Mouse (Mus musculus) liver, embryonic 15.5 days (tissue): ENCODE results near the gene AL607142.1. TPM values are rescaled to one million over a fixed set of nuclear protein-coding genes. Genes with fewer than 3 reads are reported as not detected.

Experiments used
- ATAC-seq: fragments of 200-750 bp; cut with Nextera tagmentation; 2 replicates; pipeline ENCODE4 v1.8.0; 2017; ENCODE audit warnings: moderate number of reproducible peaks, mild to moderate bottlenecking, moderate library complexity; ENCODE audit not compliant: insufficient read depth
- H3K27ac ChIP-seq: fragments of 300-500 bp; sonication (generic); replicated peaks from 2 replicates; pipeline ENCODE4 v1.5.1; 2015; ENCODE audit warnings: mild to moderate bottlenecking, inconsistent platforms
- H3K27me3 ChIP-seq: fragments of 300-500 bp; sonication (generic); 2 replicates; pipeline ENCODE4 v1.6.1; 2015; ENCODE audit warnings: mild to moderate bottlenecking, inconsistent platforms
- H3K36me3 ChIP-seq: fragments of 300-500 bp; sonication (generic); replicated peaks from 2 replicates; pipeline ENCODE4 v1.6.1; 2015; ENCODE audit warnings: moderate library complexity, mild to moderate bottlenecking, inconsistent platforms
- H3K4me1 ChIP-seq: fragments of 300-500 bp; sonication (generic); replicated peaks from 2 replicates; pipeline ENCODE4 v1.6.1; 2015; ENCODE audit warnings: inconsistent platforms
- H3K4me2 ChIP-seq: fragments of 300-500 bp; sonication (generic); 2 replicates; pipeline ENCODE4 v1.6.1; 2015; ENCODE audit warnings: moderate library complexity, mild to moderate bottlenecking, inconsistent platforms
- H3K4me3 ChIP-seq: fragments of 300-500 bp; sonication (generic); replicated peaks from 2 replicates; pipeline ENCODE4 v1.5.1; 2015; ENCODE audit warnings: mild to moderate bottlenecking, inconsistent platforms
- H3K9ac ChIP-seq: fragments of 300-500 bp; sonication (generic); 2 replicates; pipeline ENCODE4 v1.6.1; 2015; ENCODE audit warnings: moderate library complexity, mild to moderate bottlenecking, inconsistent platforms
- H3K9me3 ChIP-seq: fragments of 300-500 bp; sonication (generic); replicated peaks from 2 replicates; pipeline ENCODE4 v1.6.1; 2016; ENCODE audit warnings: inconsistent platforms
- WGBS: fragments of 180-500 bp; shearing (Covaris S2); methylation state at CpG from one replicate; pipeline ENCODE4 v1.1.7; 2015; ENCODE audit warnings: mixed read lengths; ENCODE audit not compliant: insufficient replicate concordance; 5-methylcytosine and 5-hydroxymethylcytosine counted together
- polyA plus RNA-seq: library from polyadenylated mRNA; unstranded; fragments of >200 nt; fragmentation: Nextera tagmentation; extraction: Ambion mirVana; gene quantifications from 2 replicates; pipeline ENCODE4 v1.2.1, GENCODE M21; 2015

Gene AL607142.1
- polyA plus RNA-seq, 1 experiment from 2014 or later = not detected

DNA sequence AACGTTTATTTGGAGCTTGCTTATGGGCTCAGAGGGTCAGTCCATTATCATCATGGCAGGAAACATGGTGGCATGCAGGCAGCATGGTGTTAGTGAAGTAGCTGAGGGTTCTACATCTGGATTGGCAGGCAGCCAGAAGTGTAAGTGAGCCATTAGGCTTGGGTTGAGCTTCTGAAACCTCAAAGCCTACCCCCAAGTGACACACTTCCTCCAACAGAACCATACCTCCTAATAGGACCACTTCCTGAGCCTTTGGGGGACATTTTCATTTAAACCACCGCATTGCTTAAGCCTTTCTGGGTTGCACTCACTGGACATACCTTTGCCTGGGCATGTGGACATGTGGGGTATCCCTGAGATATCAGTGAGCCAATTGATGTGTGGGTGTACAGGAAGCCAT, 23.3 kb upstream of the AL607142.1 start:
- no peak overlapping the region for H3K4me3 ChIP-seq
- 35% methylated on average over 2 of the region's 2 CpGs for WGBS
- no peaks in the 10 kb centered on the region for H3K9me3 ChIP-seq
- ATAC-seq = no peak
- no peaks in the 10 kb centered on the region for H3K4me1 ChIP-seq
- no peak overlapping the region for H3K4me2 ChIP-seq
- H3K27ac ChIP-seq = no peak overlapping the region
- no peak overlapping the region for H3K9ac ChIP-seq
- no peaks in the 10 kb centered on the region for H3K27me3 ChIP-seq
- no peaks in the 10 kb centered on the region for H3K36me3 ChIP-seq

DNA sequence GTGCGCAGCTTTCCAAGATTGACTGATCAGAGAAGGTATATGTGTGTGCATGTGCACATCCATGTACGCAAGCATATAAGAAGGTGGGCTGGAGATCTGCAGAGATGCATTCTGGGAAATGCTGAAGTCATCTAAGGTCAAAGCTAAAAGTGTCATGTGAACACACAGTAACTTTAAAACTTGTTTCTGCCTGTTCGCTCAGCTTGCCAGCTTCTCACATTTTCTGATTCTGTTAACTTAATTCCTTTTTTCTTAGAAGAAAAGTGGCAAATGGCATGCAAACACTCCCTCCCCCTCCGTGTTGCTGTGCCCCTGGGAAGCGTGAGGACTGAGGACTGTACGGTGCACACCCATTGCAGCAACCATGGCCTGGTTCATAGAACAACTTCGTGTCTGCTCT, 22.3 kb upstream of the AL607142.1 start:
- Histone ChIP-seq H3K4me2 (no peak overlapping the region), H3K27me3 (no peaks in the 10 kb centered on the region), H3K27ac (no peak overlapping the region), H3K9me3 (no peaks in the 10 kb centered on the region), H3K36me3 (no peaks in the 10 kb centered on the region), H3K4me3 (no peak overlapping the region), H3K9ac (no peak overlapping the region), H3K4me1 (no peaks in the 10 kb centered on the region)
- ATAC-seq = no peak
- WGBS = 60% methylated on average over 7 of the region's 7 CpGs

DNA sequence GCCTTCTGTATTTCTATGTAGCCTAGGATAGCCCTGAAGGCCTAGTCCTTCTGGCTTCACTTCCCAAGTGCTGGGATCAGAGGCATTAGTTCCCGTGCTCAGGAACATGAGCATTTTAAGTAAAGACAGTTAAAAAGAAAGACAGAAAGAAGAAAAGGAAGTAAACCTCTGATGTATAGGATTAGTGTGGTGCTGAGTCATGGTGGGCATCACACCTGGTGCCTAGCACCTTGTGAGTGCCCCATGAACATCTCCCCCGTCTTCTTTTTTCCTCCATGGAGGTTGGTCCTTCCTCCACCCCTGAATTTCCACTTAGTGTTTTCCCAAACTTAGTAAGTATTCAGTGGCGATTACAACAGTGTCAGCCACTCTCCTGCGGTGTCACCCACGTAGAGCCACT, 20.2 kb upstream of the AL607142.1 start:
- Histone ChIP-seq H3K9ac (no peak overlapping the region), H3K4me1 (no peaks in the 10 kb centered on the region), H3K36me3 (no peaks in the 10 kb centered on the region), H3K4me2 (no peak overlapping the region), H3K4me3 (no peak overlapping the region), H3K9me3 (no peaks in the 10 kb centered on the region), H3K27me3 (no peaks in the 10 kb centered on the region), H3K27ac (no peak overlapping the region)
- WGBS = 64% methylated on average over 5 of the region's 5 CpGs
- ATAC-seq = no peak

- H3K9me3 ChIP-seq = no peaks in the 10 kb centered on the region
- no peak overlapping the region for H3K27ac ChIP-seq
- no peak overlapping the region for H3K4me2 ChIP-seq
- H3K4me3 ChIP-seq = no peak overlapping the region
- no peaks in the 10 kb centered on the region for H3K27me3 ChIP-seq
- H3K4me1 ChIP-seq = no peaks in the 10 kb centered on the region
- 43% methylated on average over 5 of the region's 5 CpGs for WGBS
- no peak overlapping the region for H3K9ac ChIP-seq
- no peak for ATAC-seq
- H3K36me3 ChIP-seq = no peaks in the 10 kb centered on the region
Measured at GRCm38 (mm10) chr4:120045131-120045537, 19.7 kb upstream of the AL607142.1 start.

- Histone ChIP-seq H3K9ac (no peak overlapping the region), H3K4me2 (no peak overlapping the region), H3K4me1 (no peaks in the 10 kb centered on the region), H3K4me3 (no peak overlapping the region), H3K27me3 (no peaks in the 10 kb centered on the region), H3K27ac (no peak overlapping the region), H3K36me3 (no peaks in the 10 kb centered on the region), H3K9me3 (no peaks in the 10 kb centered on the region)
- 67% methylated on average over 7 of the region's 7 CpGs for WGBS
- ATAC-seq = no peak
Measured at GRCm38 (mm10) chr4:120045871-120046270, 18.9 kb upstream of the AL607142.1 start.

DNA sequence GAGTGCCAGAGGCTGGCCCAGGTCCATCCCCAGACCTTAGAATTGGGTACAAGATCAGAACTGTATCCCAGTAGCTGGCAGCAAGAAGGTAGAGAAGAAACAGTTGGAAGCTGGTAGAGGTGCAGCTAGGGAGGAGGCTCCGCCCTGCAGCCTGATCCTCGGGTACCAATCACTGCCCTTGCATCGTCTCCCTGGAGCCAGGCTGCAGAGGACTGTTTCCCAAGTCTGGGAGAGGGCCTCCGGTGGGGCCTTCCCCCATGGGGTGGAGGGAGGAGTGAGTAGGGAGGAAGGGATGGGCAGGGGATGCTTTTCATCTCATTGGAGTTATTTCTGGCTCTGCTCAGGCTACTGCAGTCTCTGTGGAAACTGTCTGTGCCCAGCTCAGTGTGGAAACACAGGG, 17.7 kb upstream of the AL607142.1 start:
- no peaks in the 10 kb centered on the region for H3K9me3 ChIP-seq
- no peak overlapping the region for H3K9ac ChIP-seq
- no peaks in the 10 kb centered on the region for H3K36me3 ChIP-seq
- H3K4me1 ChIP-seq = no peaks in the 10 kb centered on the region
- no peaks in the 10 kb centered on the region for H3K27me3 ChIP-seq
- WGBS = 34% methylated on average over 4 of the region's 4 CpGs
- ATAC-seq = no peak
- no peak overlapping the region for H3K4me3 ChIP-seq
- H3K27ac ChIP-seq = no peak overlapping the region
- H3K4me2 ChIP-seq = no peak overlapping the region

DNA sequence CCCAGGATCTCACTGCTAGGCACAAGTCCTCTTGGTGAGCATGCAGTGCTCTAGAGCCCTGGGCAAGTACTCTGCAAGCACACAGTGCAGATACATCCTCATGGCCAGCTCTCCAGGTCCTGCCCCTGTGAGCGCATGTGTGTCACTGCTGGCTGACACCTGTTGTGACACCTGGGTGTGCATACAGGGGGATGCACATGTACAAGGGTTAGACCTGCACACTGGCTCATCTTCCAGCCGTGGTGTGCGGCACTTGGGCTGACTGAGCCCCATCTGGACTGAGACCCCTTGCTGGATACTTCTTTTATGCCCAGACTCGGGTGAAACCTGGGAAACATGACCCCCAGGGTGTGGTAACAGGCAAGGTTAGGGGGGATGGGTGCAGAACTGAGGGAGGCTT, 16.5 kb upstream of the AL607142.1 start:
- H3K4me2 ChIP-seq = no peak overlapping the region
- no peaks in the 10 kb centered on the region for H3K36me3 ChIP-seq
- WGBS = 60% methylated on average over 4 of the region's 4 CpGs

DNA sequence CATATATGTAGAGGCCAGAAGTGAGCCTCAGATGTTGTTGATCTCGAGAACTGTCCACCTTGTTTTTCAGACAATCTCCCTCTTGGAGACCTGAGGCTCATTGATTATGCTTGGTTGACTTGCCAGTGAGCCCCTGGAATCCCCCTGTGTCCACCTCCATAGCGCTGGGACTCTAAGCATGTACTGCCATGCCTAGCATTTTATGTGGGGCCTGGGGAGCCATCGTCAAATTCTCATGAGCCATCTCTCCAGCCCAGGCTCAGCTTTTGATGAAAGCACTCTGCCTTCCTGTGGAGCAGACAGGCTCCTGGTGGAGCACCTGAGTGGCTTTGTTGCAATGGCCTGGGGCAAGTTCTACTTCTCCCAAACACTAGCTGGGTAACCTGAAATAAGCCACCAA, 14.9 kb upstream of the AL607142.1 start:
- Histone ChIP-seq H3K4me1 (0 out of 2 replicates have a peak, but pooled peaks cover 4% of the 10 kb centered on the region), H3K4me2 (no peak overlapping the region), H3K27ac (no peak overlapping the region), H3K27me3 (no peaks in the 10 kb centered on the region), H3K9me3 (no peaks in the 10 kb centered on the region), H3K9ac (no peak overlapping the region), H3K4me3 (no peak overlapping the region), H3K36me3 (no peaks in the 10 kb centered on the region)
- whole genome bisulfite sequencing = 59% methylated on average over 3 of the region's 3 CpGs
- ATAC-seq = no peak

More for the DNA sequence above, 16.5 kb upstream of the AL607142.1 start:
- no peaks in the 10 kb centered on the region for H3K9me3 ChIP-seq
- H3K9ac ChIP-seq = no peak overlapping the region
- H3K27me3 ChIP-seq = no peaks in the 10 kb centered on the region
- no peak overlapping the region for H3K4me3 ChIP-seq
- H3K4me1 ChIP-seq = no peaks in the 10 kb centered on the region
- no peak for ATAC-seq
- no peak overlapping the region for H3K27ac ChIP-seq

DNA sequence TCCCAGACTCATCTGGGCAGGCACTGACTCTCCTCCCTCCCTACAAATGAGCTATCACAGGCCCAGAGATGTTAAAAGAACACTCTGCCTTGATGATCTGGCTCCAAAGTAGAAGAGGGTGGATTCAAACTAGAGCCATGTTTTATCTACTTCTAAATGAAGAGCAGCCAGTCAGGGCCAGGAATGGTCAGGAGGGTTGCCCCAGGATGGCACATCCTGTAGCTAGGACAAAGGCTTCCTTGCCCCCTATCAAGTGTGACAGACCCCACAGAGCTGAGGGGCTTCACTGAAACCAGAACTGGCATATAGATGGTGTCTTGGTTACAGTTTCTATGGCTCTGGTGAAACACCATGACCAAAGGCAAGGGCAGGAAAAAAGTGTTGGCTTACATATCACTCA, 12.3 kb upstream of the AL607142.1 start:
- Histone ChIP-seq H3K4me3 (no peak overlapping the region), H3K9me3 (no peaks in the 10 kb centered on the region), H3K4me2 (no peak overlapping the region), H3K27ac (no peak overlapping the region), H3K36me3 (no peaks in the 10 kb centered on the region), H3K9ac (no peak overlapping the region), H3K4me1 (0 out of 2 replicates have a peak, but pooled peaks cover 4% of the 10 kb centered on the region), H3K27me3 (no peaks in the 10 kb centered on the region)
- no peak for ATAC-seq

DNA sequence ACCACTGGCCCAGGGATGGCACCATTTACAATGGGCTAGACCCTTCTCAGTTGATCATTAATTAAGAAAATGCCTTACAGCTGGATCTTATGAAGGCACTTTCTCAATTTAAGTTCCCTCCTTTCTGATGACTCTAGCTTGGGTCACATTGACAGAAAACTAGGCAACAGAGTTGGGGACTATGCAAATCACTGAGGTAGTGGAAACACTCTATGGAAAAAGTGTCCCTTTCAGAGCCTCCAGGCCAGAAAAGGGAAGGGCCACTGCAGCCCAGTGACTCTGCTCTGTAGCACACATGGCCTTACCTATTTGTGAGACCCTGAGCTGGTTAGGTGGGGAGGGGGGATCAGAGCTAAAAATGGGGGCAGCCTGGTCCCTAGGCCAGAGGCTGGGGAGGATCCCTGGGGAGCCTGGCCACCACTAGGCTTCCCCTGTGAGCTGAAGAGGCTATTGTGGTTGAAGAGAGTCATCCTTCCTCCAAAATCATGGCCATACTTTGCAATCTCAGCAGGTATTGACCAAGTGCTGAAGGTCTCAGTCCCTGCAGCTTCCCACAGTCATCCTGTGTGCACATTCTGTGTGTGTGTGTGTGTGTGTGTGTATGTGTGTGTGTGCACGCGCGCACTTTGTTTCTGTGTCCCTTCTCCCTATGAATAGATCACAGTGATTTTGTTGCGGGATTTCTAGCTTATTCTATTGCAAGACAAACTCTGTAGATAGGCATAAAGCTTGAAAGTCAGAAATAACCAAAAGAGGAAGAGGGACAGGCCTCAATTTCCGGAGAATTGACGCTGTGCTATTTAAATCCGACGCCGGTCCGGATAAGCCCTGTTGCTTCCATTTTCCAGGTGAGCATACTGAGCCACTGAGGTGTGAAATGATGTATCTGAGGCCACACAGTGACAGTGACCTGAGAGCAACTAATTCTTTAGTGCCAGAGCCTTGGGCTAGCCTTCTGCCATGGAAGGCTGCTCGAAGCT, 11.5 kb upstream of the AL607142.1 start:
- no peak; the same call in 1 of the 2 replicates for ATAC-seq
- WGBS = 50% methylated on average over 11 of the region's 11 CpGs

GRCm38 (mm10) chr4:120054145-120054544, 10.7 kb upstream of the AL607142.1 start:
- Histone ChIP-seq H3K9ac (no peak overlapping the region), H3K4me3 (no peak overlapping the region), H3K9me3 (no peaks in the 10 kb centered on the region), H3K27me3 (no peaks in the 10 kb centered on the region), H3K27ac (no peak overlapping the region), H3K36me3 (no peaks in the 10 kb centered on the region), H3K4me2 (no peak overlapping the region), H3K4me1 (0 out of 2 replicates have a peak, but pooled peaks cover 4% of the 10 kb centered on the region)
- ATAC-seq = no peak
- WGBS = 39% methylated on average over 9 of the region's 9 CpGs

More for the DNA sequence above, 11.5 kb upstream of the AL607142.1 start:
- H3K9me3 ChIP-seq = no peaks in the 10 kb centered on the region
- no peaks in the 10 kb centered on the region for H3K36me3 ChIP-seq
- H3K9ac ChIP-seq = no peak overlapping the region
- no peaks in the 10 kb centered on the region for H3K27me3 ChIP-seq
- no peak overlapping the region for H3K4me2 ChIP-seq
- H3K4me3 ChIP-seq = no peak overlapping the region
- H3K27ac ChIP-seq = no peak overlapping the region
- 0 out of 2 replicates have a peak, but pooled peaks cover 4% of the 10 kb centered on the region for H3K4me1 ChIP-seq
